Mouse (Mus musculus) MEL (cell line): Measurements from ENCODE around the gene Ifitm3. TPM values are rescaled to one million over a fixed set of nuclear protein-coding genes. Genes with fewer than 3 reads are reported as not detected.

ENCODE experiments used
- DNase-seq: peaks from one replicate; pipeline ENCODE4 v3.0.0; 2011; ENCODE audit warnings: low read depth, low spot score
- H3K27ac ChIP-seq: 2 replicates; pipeline ENCODE4 v1.5.1; 2012; ENCODE audit warnings: low read depth, mild to moderate bottlenecking, control low read depth, low read length, moderate library complexity; ENCODE audit not compliant: control insufficient read depth
- H3K27me3 ChIP-seq, 2 experiments: fragments of 150-350 bp in 1 of 2; sonication (generic) in 1 of 2; 2 replicates each; pipeline ENCODE4 v1.6.1; 2012; ENCODE audit warnings: low read length in 2 of 2, mild to moderate bottlenecking in 2 of 2, improper control_type of control experiment in 1 of 2, moderate library complexity in 1 of 2; ENCODE audit not compliant: insufficient read depth in 2 of 2, control insufficient read depth in 1 of 2
- H3K36me3 ChIP-seq, 2 experiments: 2 replicates each; pipeline ENCODE4 v1.6.1; 2012 to 2014; ENCODE audit warnings: low read length in 2 of 2, improper control_type of control experiment in 1 of 2, inconsistent platforms in 1 of 2, mild to moderate bottlenecking in 1 of 2; ENCODE audit not compliant: insufficient read depth in 2 of 2, control insufficient read depth in 1 of 2
- H3K4me1 ChIP-seq, 2 experiments: fragments of 150-350 bp in 1 of 2; sonication (generic) in 1 of 2; 2 replicates each; pipeline ENCODE4 v1.6.1; 2012; ENCODE audit warnings: low read length in 2 of 2, improper control_type of control experiment in 1 of 2, mild to moderate bottlenecking in 1 of 2; ENCODE audit not compliant: insufficient read depth in 2 of 2, control insufficient read depth in 1 of 2
- H3K4me3 ChIP-seq, 2 experiments: fragments of 150-350 bp in 1 of 2; sonication (generic) in 1 of 2; 2 replicates each; pipeline ENCODE4 v1.5.1; 2012; ENCODE audit warnings: low read depth in 2 of 2, low read length in 2 of 2, mild to moderate bottlenecking in 2 of 2, moderate library complexity in 2 of 2, control low read depth in 1 of 2, improper control_type of control experiment in 1 of 2; ENCODE audit not compliant: control insufficient read depth in 1 of 2, insufficient read depth in 1 of 2
- H3K79me2 ChIP-seq: 2 replicates; pipeline ENCODE4 v1.6.1; 2012; ENCODE audit warnings: mild to moderate bottlenecking, low read length, moderate library complexity; ENCODE audit not compliant: control insufficient read depth, poor library complexity, insufficient read depth
- H3K9ac ChIP-seq: 2 replicates; pipeline ENCODE4 v1.6.1; 2012; ENCODE audit warnings: low read depth, mild to moderate bottlenecking, control low read depth, low read length, moderate library complexity; ENCODE audit not compliant: control insufficient read depth, poor library complexity, severe bottlenecking
- H3K9me3 ChIP-seq: fragments of 150-350 bp; sonication (generic); replicated peaks from 2 replicates; pipeline ENCODE4 v1.6.1; 2012; ENCODE audit warnings: mild to moderate bottlenecking, low read length, improper control_type of control experiment, moderate library complexity; ENCODE audit not compliant: insufficient read depth
- BHLHE40 ChIP-seq: IDR thresholded peaks from 2 replicates; pipeline ENCODE4 v1.6.1; 2012; ENCODE audit warnings: low read depth, mild to moderate bottlenecking, inconsistent platforms, low read length, improper control_type of control experiment, borderline replicate concordance
- CHD2 ChIP-seq: IDR thresholded peaks from 2 replicates; pipeline ENCODE4 v1.6.1; 2011; ENCODE audit warnings: low read length, improper control_type of control experiment
- ETS1 ChIP-seq: IDR thresholded peaks from 2 replicates; pipeline ENCODE4 v1.6.1; 2012; ENCODE audit warnings: low read depth, mild to moderate bottlenecking, inconsistent platforms, low read length, improper control_type of control experiment, moderate library complexity
- HCFC1 ChIP-seq: IDR thresholded peaks from 2 replicates; pipeline ENCODE4 v1.6.1; 2012; ENCODE audit warnings: low read depth, mild to moderate bottlenecking, inconsistent platforms, low read length, improper control_type of control experiment, moderate library complexity
- JUND ChIP-seq: IDR thresholded peaks from 2 replicates; pipeline ENCODE4 v1.6.1; 2011; ENCODE audit warnings: low read depth, mild to moderate bottlenecking, improper control_type of control experiment, low read length
- KAT2A ChIP-seq: conservative IDR thresholded peaks from 2 replicates; pipeline ENCODE4 v1.6.1; 2012; ENCODE audit warnings: low read depth, low read length, improper control_type of control experiment, inconsistent platforms
- MAFK ChIP-seq: IDR thresholded peaks from 2 replicates; pipeline ENCODE4 v1.6.1; 2011; ENCODE audit warnings: low read depth, mild to moderate bottlenecking, low read length, improper control_type of control experiment, borderline replicate concordance
- MAZ ChIP-seq: IDR thresholded peaks from 2 replicates; pipeline ENCODE4 v1.6.1; 2012; ENCODE audit warnings: low read depth, mild to moderate bottlenecking, inconsistent platforms, low read length, improper control_type of control experiment
- MYB ChIP-seq: IDR thresholded peaks from 2 replicates; pipeline ENCODE4 v1.6.1; 2011; ENCODE audit warnings: mild to moderate bottlenecking, low read depth, low read length, improper control_type of control experiment
- MYC ChIP-seq: IDR thresholded peaks from 2 replicates; pipeline ENCODE4 v1.6.1; 2011; ENCODE audit warnings: low read depth, mild to moderate bottlenecking, low read length, improper control_type of control experiment, moderate library complexity
- NELFE ChIP-seq: IDR thresholded peaks from 2 replicates; pipeline ENCODE4 v1.6.1; 2011; ENCODE audit warnings: low read depth, low read length, improper control_type of control experiment
- NRF1 ChIP-seq: IDR thresholded peaks from 2 replicates; pipeline ENCODE4 v1.6.1; 2014; ENCODE audit warnings: low read depth, mild to moderate bottlenecking, inconsistent platforms, low read length, improper control_type of control experiment, moderate library complexity; ENCODE audit not compliant: poor library complexity, insufficient read depth, severe bottlenecking
- SMC3 ChIP-seq: IDR thresholded peaks from 2 replicates; pipeline ENCODE4 v1.6.1; 2011; ENCODE audit warnings: low read depth, low read length, improper control_type of control experiment
- TAL1 ChIP-seq: IDR thresholded peaks from 2 replicates; pipeline ENCODE4 v1.6.1; 2012; ENCODE audit warnings: mild to moderate bottlenecking, inconsistent platforms, low read length, moderate library complexity, mixed read lengths
- USF1 ChIP-seq: IDR thresholded peaks from 2 replicates; pipeline ENCODE4 v1.6.1; 2014; ENCODE audit warnings: low read depth, mild to moderate bottlenecking, inconsistent platforms, low read length, improper control_type of control experiment, moderate library complexity
- ZKSCAN1 ChIP-seq: IDR thresholded peaks from 2 replicates; pipeline ENCODE4 v1.6.1; 2012; ENCODE audit warnings: low read depth, mild to moderate bottlenecking, inconsistent platforms, low read length, improper control_type of control experiment, moderate library complexity
- ZNF384 ChIP-seq: IDR thresholded peaks from 2 replicates; pipeline ENCODE4 v1.6.1; 2012; ENCODE audit warnings: low read depth, mild to moderate bottlenecking, inconsistent platforms, low read length, improper control_type of control experiment
- polyA plus RNA-seq, 2 experiments: library from polyadenylated mRNA; stranded (reverse) in 1 of 2; unstranded in 1 of 2; fragments of >175 nt in 1 of 2; fragments of >200 nt in 1 of 2; gene quantifications; 2 replicates each; pipeline versions ENCODE4 v1.2.1 to v1.2.4; 2012; ENCODE audit warnings: low replicate concordance in 2 of 2, low read depth in 1 of 2; ENCODE audit not compliant: insufficient read length in 2 of 2, insufficient read depth in 1 of 2, missing spikeins in 1 of 2
- total RNA-seq: library from RNA; depleted of rRNA; stranded (reverse); fragments of 300-350 nt; gene quantifications from 2 replicates; pipeline ENCODE4 v1.2.3, GENCODE M21; 2012

Ifitm3 gene
- total and polyA plus RNA-seq, 3 experiments, result 6.4 to 12.8 TPM; not detected in 1

GRCm38 (mm10) chr7:140990185-140990584, 20.4 kb downstream of the Ifitm3 start:
- Histone ChIP-seq H3K4me1 (no peaks in the 10 kb centered on the region), H3K27ac (no peak overlapping the region), H3K9ac (no peak overlapping the region)

GRCm38 (mm10) chr7:140989022-140989421, 21.5 kb downstream of the Ifitm3 start:
- Histone ChIP-seq H3K27me3 (peaks cover 0 to 4% of the 10 kb centered on the region in 2 experiments; a peak in 3 of 4 replicates), H3K79me2 (no peaks in the 10 kb centered on the region), H3K4me1 (no peaks in the 10 kb centered on the region), H3K27ac (no peak overlapping the region), H3K36me3 (no peaks in the 10 kb centered on the region), H3K9me3 (no peaks in the 10 kb centered on the region), H3K9ac (no peak overlapping the region), H3K4me3 (no peak overlapping the region)
- TF ChIP-seq USF1, result no peak
- TF ChIP-seq KAT2A, result no peak
- no peak for TF ChIP-seq BHLHE40
- no peak for TF ChIP-seq MAZ
- TF ChIP-seq NRF1, result no peak
- TF ChIP-seq JUND, result no peak
- no peak for TF ChIP-seq MAFK
- TF ChIP-seq TAL1, result no peak
- TF ChIP-seq ETS1, result no peak
- no peak for TF ChIP-seq ZNF384
- no peak for TF ChIP-seq MYB
- TF ChIP-seq NELFE, result no peak
- TF ChIP-seq ZKSCAN1, result no peak
- TF ChIP-seq HCFC1, result no peak
- no peak for DNase-seq

More at GRCm38 (mm10) chr7:140990185-140990584, 20.4 kb downstream of the Ifitm3 start:
- H3K36me3 ChIP-seq, result no peaks in the 10 kb centered on the region
- TF ChIP-seq NRF1, result no peak
- TF ChIP-seq MYC, result no peak
- TF ChIP-seq CHD2, result no peak
- TF ChIP-seq BHLHE40, result no peak
- TF ChIP-seq SMC3, result no peak
- TF ChIP-seq ETS1, result no peak
- H3K9me3 ChIP-seq, result no peaks in the 10 kb centered on the region
- no peak overlapping the region for H3K4me3 ChIP-seq
- DNase-seq, result no peak
- H3K27me3 ChIP-seq, result peaks cover 0 to 4% of the 10 kb centered on the region in 2 experiments; a peak in 3 of 4 replicates
- H3K79me2 ChIP-seq, result no peaks in the 10 kb centered on the region
